Mouse (Mus musculus): ENCODE data around the gene Trim10. TPM values are rescaled to one million over a fixed set of nuclear protein-coding genes. Genes with fewer than 3 reads are reported as not detected.
A peak's percentile ranks its signal among the peaks of the same experiment; 100 is the strongest.

Trim10 gene
- polyA plus RNA-seq, 1 experiment: not detected

GRCm38 (mm10) chr17:36844286-36844719 is 25.1 kb upstream of the Trim10 start:
- Histone ChIP-seq H3K4me3 (ENCODE audit: insufficient read depth, low read depth, low read length) (no peak overlapping the region), H3K27ac (replicated peaks; ENCODE audit: low read depth, low read length) (peak overlapping the region; percentile 33; the same call in 1 of the 2 replicates), H3K4me1 (ENCODE audit: control insufficient read depth, insufficient read depth, insufficient read length, low read length) (peaks cover 13% of the 10 kb centered on the region; the same call in 1 of the 2 replicates)

- Histone ChIP-seq H3K4me1 (ENCODE audit: control insufficient read depth, insufficient read depth, insufficient read length, low read length) (peaks cover 13% of the 10 kb centered on the region; the same call in 1 of the 2 replicates), H3K4me3 (ENCODE audit: insufficient read depth, low read depth, low read length) (no peak overlapping the region), H3K27ac (replicated peaks; ENCODE audit: low read depth, low read length) (no peak overlapping the region)
Measured at GRCm38 (mm10) chr17:36844725-36845124, 24.6 kb upstream of the Trim10 start.

- Histone ChIP-seq H3K27ac (replicated peaks; ENCODE audit: low read depth, low read length) (no peak overlapping the region), H3K4me1 (ENCODE audit: control insufficient read depth, insufficient read depth, insufficient read length, low read length) (peaks cover 10% of the 10 kb centered on the region; the same call in 1 of the 2 replicates)
Measured at GRCm38 (mm10) chr17:36848911-36849310, 20.5 kb upstream of the Trim10 start.

GRCm38 (mm10) chr17:36849992-36850391 is 19.4 kb upstream of the Trim10 start:
- Histone ChIP-seq H3K4me1 (ENCODE audit: control insufficient read depth, insufficient read depth, insufficient read length, low read length) (0 out of 2 replicates have a peak, but pooled peaks cover 5% of the 10 kb centered on the region), H3K4me3 (ENCODE audit: insufficient read depth, low read depth, low read length) (no peak overlapping the region), H3K27ac (replicated peaks; ENCODE audit: low read depth, low read length) (no peak overlapping the region)

More at GRCm38 (mm10) chr17:36848911-36849310, 20.5 kb upstream of the Trim10 start:
- no peak overlapping the region for H3K4me3 ChIP-seq (ENCODE audit: insufficient read depth, low read depth, low read length)

GRCm38 (mm10) chr17:36851200-36851599 is 18.2 kb upstream of the Trim10 start:
- Histone ChIP-seq H3K4me3 (ENCODE audit: insufficient read depth, low read depth, low read length) (no peak overlapping the region), H3K27ac (replicated peaks; ENCODE audit: low read depth, low read length) (no peak overlapping the region), H3K4me1 (ENCODE audit: control insufficient read depth, insufficient read depth, insufficient read length, low read length) (0 out of 2 replicates have a peak, but pooled peaks cover 2% of the 10 kb centered on the region)

- H3K27ac ChIP-seq (replicated peaks; ENCODE audit: low read depth, low read length): no peak overlapping the region
- no peak overlapping the region for H3K4me3 ChIP-seq (ENCODE audit: insufficient read depth, low read depth, low read length)
- 0 out of 2 replicates have a peak, but pooled peaks cover 2% of the 10 kb centered on the region for H3K4me1 ChIP-seq (ENCODE audit: control insufficient read depth, insufficient read depth, insufficient read length, low read length)
Measured at GRCm38 (mm10) chr17:36851627-36852026, 17.7 kb upstream of the Trim10 start.

- Histone ChIP-seq H3K4me1 (ENCODE audit: control insufficient read depth, insufficient read depth, insufficient read length, low read length) (no peaks in the 10 kb centered on the region), H3K27ac (replicated peaks; ENCODE audit: low read depth, low read length) (no peak overlapping the region), H3K4me3 (ENCODE audit: insufficient read depth, low read depth, low read length) (no peak overlapping the region)
Measured at GRCm38 (mm10) chr17:36855484-36855883, 13.9 kb upstream of the Trim10 start.

- no peak overlapping the region for H3K4me3 ChIP-seq (ENCODE audit: insufficient read depth, low read depth, low read length)
- no peak overlapping the region for H3K27ac ChIP-seq (replicated peaks; ENCODE audit: low read depth, low read length)
- no peaks in the 10 kb centered on the region for H3K4me1 ChIP-seq (ENCODE audit: control insufficient read depth, insufficient read depth, insufficient read length, low read length)
Measured at GRCm38 (mm10) chr17:36856236-36856635, 13.1 kb upstream of the Trim10 start.

- Histone ChIP-seq H3K4me3 (ENCODE audit: insufficient read depth, low read depth, low read length) (no peak overlapping the region), H3K27ac (replicated peaks; ENCODE audit: low read depth, low read length) (no peak overlapping the region), H3K4me1 (ENCODE audit: control insufficient read depth, insufficient read depth, insufficient read length, low read length) (no peaks in the 10 kb centered on the region)
Measured at GRCm38 (mm10) chr17:36858181-36858580, 11.2 kb upstream of the Trim10 start.

GRCm38 (mm10) chr17:36861680-36862079 is 7.7 kb upstream of the Trim10 start:
- Histone ChIP-seq H3K4me1 (ENCODE audit: control insufficient read depth, insufficient read depth, insufficient read length, low read length) (no peaks in the 10 kb centered on the region), H3K27ac (replicated peaks; ENCODE audit: low read depth, low read length) (no peak overlapping the region), H3K4me3 (ENCODE audit: insufficient read depth, low read depth, low read length) (no peak overlapping the region)

GRCm38 (mm10) chr17:36866719-36867527 is 2.5 kb upstream of the Trim10 start, which contains the start of gene Trim15:
Gene Trim15, minus strand, starts transcription at chr17:36867210.
- no peak within 1 kb of the TSS for H3K27ac ChIP-seq (replicated peaks; ENCODE audit: low read depth, low read length)
- no peak within 1 kb of the TSS for H3K4me3 ChIP-seq (ENCODE audit: insufficient read depth, low read depth, low read length)
- H3K4me1 ChIP-seq (ENCODE audit: control insufficient read depth, insufficient read depth, insufficient read length, low read length): no peaks in the 10 kb centered on the region

- Histone ChIP-seq H3K27ac (replicated peaks; ENCODE audit: low read depth, low read length) (no peak overlapping the region), H3K4me1 (ENCODE audit: control insufficient read depth, insufficient read depth, insufficient read length, low read length) (no peaks in the 10 kb centered on the region)
Measured at GRCm38 (mm10) chr17:36868836-36869235, 538 bp upstream of the Trim10 start.

GRCm38 (mm10) chr17:36869955-36870810 is 809 bp downstream of the Trim10 start:
- H3K4me3 ChIP-seq (ENCODE audit: insufficient read depth, low read depth, low read length): no peak overlapping the region
- no peaks in the 10 kb centered on the region for H3K4me1 ChIP-seq (ENCODE audit: control insufficient read depth, insufficient read depth, insufficient read length, low read length)
- no peak overlapping the region for H3K27ac ChIP-seq (replicated peaks; ENCODE audit: low read depth, low read length)

More at GRCm38 (mm10) chr17:36868836-36869235, 538 bp upstream of the Trim10 start:
- H3K4me3 ChIP-seq (ENCODE audit: insufficient read depth, low read depth, low read length): no peak overlapping the region

- Histone ChIP-seq H3K4me1 (ENCODE audit: control insufficient read depth, insufficient read depth, insufficient read length, low read length) (no peaks in the 10 kb centered on the region), H3K27ac (replicated peaks; ENCODE audit: low read depth, low read length) (no peak overlapping the region), H3K4me3 (ENCODE audit: insufficient read depth, low read depth, low read length) (no peak overlapping the region)
Measured at GRCm38 (mm10) chr17:36874636-36875035, 5.3 kb downstream of the Trim10 start.

GRCm38 (mm10) chr17:36883350-36883749 is 14.0 kb downstream of the Trim10 start:
- no peak overlapping the region for H3K27ac ChIP-seq (replicated peaks; ENCODE audit: low read depth, low read length)
- no peak overlapping the region for H3K4me3 ChIP-seq (ENCODE audit: insufficient read depth, low read depth, low read length)
- no peaks in the 10 kb centered on the region for H3K4me1 ChIP-seq (ENCODE audit: control insufficient read depth, insufficient read depth, insufficient read length, low read length)

All from brown adipose tissue, adult 24 weeks (tissue).